Mouse (Mus musculus) urinary bladder, adult 18-20 months (tissue): ENCODE measurements around the gene Olfr1341.

Experiments used
- DNase-seq, 2 experiments: peaks; one replicate each; pipeline ENCODE4 v3.0.0; 2022; ENCODE audit warnings: low spot score in 2 of 2, mixed read lengths in 2 of 2

Olfr1341 gene

GRCm38 (mm10) chr4:118703223-118703622 is at the start of gene Olfr1341:
Gene Olfr1341, plus strand, starts transcription at chr4:118703523.
- DNase-seq: no peak

- no peak for DNase-seq
Observed at GRCm38 (mm10) chr4:118658652-118659051, 44.7 kb upstream of the Olfr1341 start, which contains the start of gene Olfr62. Gene Olfr62, plus strand, starts transcription at chr4:118658952.

- DNase-seq: no peak
Observed at GRCm38 (mm10) chr4:118687086-118687485, 16.2 kb upstream of the Olfr1341 start.

- DNase-seq: no peak
Observed at GRCm38 (mm10) chr4:118692412-118692973, 10.8 kb upstream of the Olfr1341 start, which contains the start of gene Olfr1342. Gene Olfr1342, minus strand, starts transcription at chr4:118692756.

- DNase-seq: no peak
Observed at GRCm38 (mm10) chr4:118693812-118694211, 9.5 kb upstream of the Olfr1341 start.

GRCm38 (mm10) chr4:118708086-118708485 is 4.8 kb downstream of the Olfr1341 start:
- no peak for DNase-seq

- DNase-seq: no peak
Observed at GRCm38 (mm10) chr4:118711656-118712055, 8.3 kb downstream of the Olfr1341 start.

GRCm38 (mm10) chr4:118719838-118720237 is 16.5 kb downstream of the Olfr1341 start, which contains the start of gene Olfr1340:
Gene Olfr1340, plus strand, starts transcription at chr4:118720138.
- DNase-seq: no peak

GRCm38 (mm10) chr4:118721742-118722483 is 18.6 kb downstream of the Olfr1341 start:
- no peak for DNase-seq

GRCm38 (mm10) chr4:118731875-118732274 is 28.6 kb downstream of the Olfr1341 start, which contains the start of gene Olfr1339:
Gene Olfr1339, plus strand, starts transcription at chr4:118732175.
- no peak for DNase-seq

- DNase-seq: no peak
Observed at GRCm38 (mm10) chr4:118739574-118739973, 36.3 kb downstream of the Olfr1341 start.

GRCm38 (mm10) chr4:118740988-118741698 is 37.8 kb downstream of the Olfr1341 start:
- DNase-seq: no peak

GRCm38 (mm10) chr4:118741881-118742280 is 38.6 kb downstream of the Olfr1341 start:
- no peak for DNase-seq

GRCm38 (mm10) chr4:118758637-118759036 is 55.3 kb downstream of the Olfr1341 start, which contains the start of gene Olfr1338:
Gene Olfr1338, minus strand, starts transcription at chr4:118758737.
- DNase-seq: no peak
